Mouse (Mus musculus) urinary bladder, adult 2 months (tissue): ENCODE results near the gene Lcor. TPM values are rescaled to one million over a fixed set of nuclear protein-coding genes. Genes with fewer than 3 reads are reported as not detected.

Source experiments
- DNase-seq: peaks from one replicate; pipeline ENCODE4 v3.0.0; 2022; ENCODE audit warnings: low spot score
- polyA plus RNA-seq: library from polyadenylated mRNA; depleted of rRNA; stranded (reverse); fragments of >200 nt; gene quantifications from 2 replicates; pipeline ENCODE4 v1.2.3, GENCODE M21; 2012

Lcor gene
- polyA plus RNA-seq, 1 experiment, result 1.3 TPM

GRCm38 (mm10) chr19:41476530-41477249, 5.7 kb upstream of the Lcor start:
- no peak for DNase-seq

DNA sequence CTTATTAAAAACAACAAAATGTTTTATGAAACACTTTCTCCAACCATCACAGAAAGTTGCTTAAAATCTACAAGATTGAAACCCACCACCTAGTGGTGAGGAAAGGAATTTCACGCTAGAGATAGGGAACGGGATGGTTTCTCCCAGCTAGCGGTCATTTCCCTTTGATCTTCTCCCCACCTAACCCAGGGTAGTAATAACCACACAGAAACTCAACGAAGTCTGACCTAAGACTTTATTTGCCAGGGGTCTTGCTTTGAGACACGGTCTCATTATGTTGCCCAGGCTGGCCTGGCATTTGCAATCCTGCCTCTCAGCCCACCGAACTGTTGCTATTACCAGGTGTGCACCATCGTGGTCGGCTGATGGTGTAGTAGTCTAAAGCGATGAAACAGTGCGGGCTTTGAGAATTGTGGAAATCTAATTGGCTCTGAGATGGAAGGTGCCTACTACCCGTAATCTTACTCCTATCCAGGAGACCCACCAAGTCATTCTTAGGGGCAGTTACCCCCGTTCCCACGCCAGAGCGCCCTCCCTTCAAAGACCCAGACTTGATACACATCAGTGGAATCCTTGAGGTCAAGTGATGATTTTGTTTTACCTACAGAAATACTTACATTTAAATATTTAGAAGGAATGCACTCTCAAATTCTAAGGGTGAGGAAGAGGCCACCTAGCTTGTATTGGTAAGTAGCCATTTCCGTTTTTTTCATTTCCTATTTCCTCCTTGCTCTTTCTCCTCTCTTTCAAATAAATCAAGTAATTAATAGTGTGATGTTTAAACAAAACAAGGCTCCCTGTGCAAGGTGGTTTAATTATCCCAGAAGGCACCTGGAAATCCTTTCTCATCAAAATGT, 1.2 kb upstream of the Lcor start:
- DNase-seq, result no peak

- DNase-seq, result no peak
Measured at GRCm38 (mm10) chr19:41481887-41482189, 599 bp upstream of the Lcor start.

DNA sequence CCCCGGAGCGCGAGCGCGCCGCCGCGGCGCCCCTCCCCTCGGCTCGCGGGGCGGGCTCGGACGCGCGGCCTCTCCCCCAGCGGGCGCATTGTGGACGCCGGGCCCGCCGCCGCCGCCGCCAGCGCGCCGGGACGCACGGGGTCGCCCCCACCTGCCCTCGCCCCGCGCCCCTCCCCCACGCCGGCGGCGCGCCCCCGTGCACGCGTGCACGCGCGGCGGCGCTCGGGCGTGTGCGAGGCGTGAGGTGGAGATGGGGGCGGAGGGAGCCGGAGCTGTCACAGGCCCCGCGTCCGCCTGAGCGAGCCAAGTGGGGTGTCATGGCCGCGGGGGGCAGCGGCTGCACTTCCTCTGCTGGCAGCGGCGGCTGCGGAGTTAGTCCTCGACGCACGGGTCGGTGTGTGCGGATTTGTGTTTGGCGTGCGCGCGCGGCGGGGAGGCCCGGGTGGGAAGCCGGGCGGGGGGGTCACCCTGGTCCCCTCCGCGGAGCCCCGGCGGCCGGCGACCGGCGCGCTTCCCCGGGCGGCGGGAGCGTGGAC, 540 bp downstream of the Lcor start:
- no peak for DNase-seq

GRCm38 (mm10) chr19:41483445-41484040, 1.1 kb downstream of the Lcor start:
- no peak for DNase-seq

- DNase-seq, result no peak
Measured at GRCm38 (mm10) chr19:41484361-41484760, 1.9 kb downstream of the Lcor start.

GRCm38 (mm10) chr19:41495382-41496032, 13.1 kb downstream of the Lcor start:
- DNase-seq, result no peak

DNA sequence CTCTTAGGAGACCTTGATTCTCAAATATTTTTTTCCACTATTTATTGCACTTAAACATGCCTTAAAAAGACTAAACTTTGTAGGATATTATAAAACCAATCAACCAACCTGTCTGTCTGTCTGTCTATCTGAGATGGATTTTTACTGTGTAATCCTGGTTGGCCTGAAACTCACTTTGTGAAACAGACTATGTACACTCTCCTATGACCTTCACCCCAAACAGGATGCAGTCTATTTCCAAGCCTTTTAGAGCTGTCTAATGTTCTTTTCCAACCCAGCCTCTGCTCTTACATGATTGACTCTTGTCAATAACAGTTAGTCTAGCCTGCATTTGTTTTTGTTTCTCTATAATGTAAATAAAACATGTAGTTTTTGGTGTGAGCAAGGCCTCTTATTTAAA, 13.6 kb downstream of the Lcor start:
- no peak for DNase-seq

DNA sequence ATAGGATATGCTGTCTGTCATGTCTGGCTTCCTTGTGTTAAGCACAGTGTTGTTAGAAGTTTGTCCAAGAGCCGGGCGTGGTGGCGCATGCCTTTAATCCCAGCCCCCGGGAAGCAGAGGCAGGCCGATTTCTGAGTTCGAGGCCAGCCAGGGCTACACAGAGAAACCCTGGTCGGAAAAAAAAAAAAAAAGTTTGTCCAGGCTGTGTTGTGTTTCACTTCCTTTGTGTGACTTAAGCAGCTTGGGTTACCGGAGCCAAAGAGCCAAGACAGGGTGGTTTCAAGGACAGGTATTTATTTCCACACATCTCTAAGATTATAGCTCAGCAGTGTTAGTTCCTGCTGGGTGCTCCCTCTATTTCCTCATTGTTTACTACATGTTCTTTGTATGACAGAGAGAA, 25.4 kb downstream of the Lcor start:
- no peak for DNase-seq

- no peak for DNase-seq
Measured at GRCm38 (mm10) chr19:41514836-41515235, 32.4 kb downstream of the Lcor start.

- no peak for DNase-seq
Measured at GRCm38 (mm10) chr19:41515549-41515948, 33.1 kb downstream of the Lcor start.

GRCm38 (mm10) chr19:41517006-41517405, 34.6 kb downstream of the Lcor start:
- no peak for DNase-seq

GRCm38 (mm10) chr19:41519121-41519520, 36.7 kb downstream of the Lcor start:
- no peak for DNase-seq

DNA sequence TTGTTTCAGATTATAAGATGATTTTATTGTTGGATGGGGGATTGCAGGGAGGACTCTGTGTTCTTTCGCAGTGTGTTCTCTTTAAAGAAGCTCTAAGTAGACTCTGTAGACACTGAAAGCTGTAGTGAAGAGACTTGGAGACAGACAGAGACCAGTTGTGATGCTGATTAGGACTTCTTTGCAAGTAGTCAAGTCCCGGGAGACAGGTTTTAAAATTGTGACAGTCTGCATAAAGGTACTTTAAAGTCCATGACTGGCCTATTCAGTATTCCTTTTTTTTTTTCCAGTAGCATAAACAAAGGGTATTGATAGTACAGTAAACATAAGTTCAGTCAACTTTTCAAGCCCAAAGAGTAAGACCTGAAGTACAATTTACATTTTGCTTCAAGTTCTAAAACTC, 39.8 kb downstream of the Lcor start:
- no peak for DNase-seq

- no peak for DNase-seq
Measured at GRCm38 (mm10) chr19:41523798-41524563, 41.5 kb downstream of the Lcor start.

DNA sequence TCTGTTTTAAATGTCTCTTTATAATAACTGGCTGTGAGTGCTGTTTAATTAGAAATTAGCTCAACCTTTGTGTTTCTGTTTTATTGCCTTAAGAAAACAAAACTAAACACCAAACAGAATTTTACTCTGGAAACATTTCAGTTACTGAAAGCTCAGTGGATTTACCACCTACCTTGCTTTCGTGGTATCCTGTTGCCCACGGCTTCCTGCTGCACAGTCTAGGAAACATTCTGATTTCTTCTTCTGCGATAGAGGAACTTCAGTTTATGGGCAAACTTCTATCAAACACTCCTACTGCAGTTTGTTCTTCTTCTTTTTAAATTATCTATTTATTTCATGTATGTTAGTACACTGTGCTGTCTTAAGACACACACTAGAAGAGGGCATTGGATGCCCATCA, 46.7 kb downstream of the Lcor start:
- no peak for DNase-seq

DNA sequence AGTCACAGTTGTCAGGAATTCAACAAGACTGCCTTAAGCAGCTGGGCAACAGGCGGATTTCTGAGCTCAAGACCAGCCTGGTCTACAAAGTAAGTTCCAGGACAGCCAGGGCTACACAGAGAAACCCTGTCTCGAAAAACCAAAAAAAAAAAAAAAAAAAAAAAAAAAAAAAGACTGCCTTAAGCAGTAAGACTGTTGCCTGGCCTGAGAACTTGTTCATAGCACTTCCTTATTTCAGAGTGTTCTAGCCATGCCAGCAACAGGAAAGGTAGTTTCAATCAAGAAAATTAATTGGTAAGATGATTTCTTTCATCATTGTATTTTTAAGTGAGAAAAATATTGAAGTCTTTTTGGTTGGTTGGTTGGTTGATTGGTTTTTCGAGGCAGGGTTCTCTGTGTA, 51.6 kb downstream of the Lcor start:
- no peak for DNase-seq

DNA sequence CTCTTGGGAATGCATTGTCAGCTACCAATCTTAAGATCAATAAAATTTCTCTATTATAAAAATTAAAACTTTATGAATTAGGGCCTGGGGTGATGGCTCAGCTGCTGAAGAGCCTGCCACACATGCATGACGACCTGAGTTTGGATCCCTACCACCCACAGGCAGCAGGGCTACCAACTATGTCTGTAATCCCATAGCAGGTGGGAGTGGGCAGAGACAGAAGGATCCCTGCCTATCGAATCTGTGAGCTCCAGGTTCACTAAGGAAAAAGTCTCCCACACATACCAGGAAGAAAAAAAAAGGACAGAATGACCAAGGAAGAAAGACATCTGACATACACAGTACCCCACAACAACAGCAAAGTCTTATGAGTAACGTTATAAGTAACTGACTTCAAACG, 74.5 kb downstream of the Lcor start:
- DNase-seq, result no peak

DNA sequence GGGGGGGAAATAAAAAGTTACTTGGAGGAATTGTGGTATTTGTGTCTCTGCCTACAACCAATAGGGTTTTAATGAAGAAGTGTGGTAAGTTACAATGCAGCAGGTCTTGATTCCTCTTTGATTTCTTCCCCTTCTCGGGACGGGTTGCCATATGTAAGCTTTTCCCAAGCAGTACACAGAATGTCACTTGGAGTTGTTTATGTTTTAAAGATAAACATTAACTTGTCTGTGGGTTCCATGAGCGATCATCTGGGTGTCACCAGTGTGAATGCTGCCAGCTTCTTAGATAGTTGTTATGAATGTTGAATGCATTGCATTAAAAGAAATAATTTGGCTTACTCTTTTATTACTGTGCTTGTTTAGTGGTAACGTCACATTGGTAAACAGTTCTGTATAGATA, 75.1 kb downstream of the Lcor start:
- DNase-seq, result no peak

DNA sequence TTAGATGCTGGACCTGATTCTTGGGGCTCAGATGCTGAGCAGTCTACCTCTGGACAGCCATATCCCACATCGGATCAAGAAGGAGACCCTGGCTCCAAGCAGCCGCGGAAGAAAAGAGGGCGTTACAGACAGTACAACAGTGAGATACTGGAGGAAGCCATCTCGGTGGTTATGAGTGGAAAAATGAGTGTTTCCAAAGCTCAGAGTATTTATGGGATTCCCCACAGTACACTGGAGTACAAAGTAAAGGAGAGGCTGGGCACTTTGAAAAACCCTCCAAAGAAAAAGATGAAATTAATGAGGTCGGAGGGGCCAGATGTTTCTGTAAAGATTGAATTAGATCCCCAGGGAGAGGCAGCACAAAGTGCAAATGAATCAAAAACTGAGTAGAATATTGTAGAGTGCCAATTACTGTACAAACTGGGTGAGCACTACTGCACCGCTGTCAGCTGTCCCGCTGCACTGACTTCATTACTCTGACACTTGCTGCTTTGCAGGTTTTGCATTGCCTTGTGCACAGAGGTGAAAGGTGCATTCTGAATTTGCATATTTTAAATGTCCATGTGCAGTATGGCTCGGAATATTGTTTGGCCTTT, 76.6 kb downstream of the Lcor start:
- DNase-seq, result no peak

GRCm38 (mm10) chr19:41560856-41561255, 78.4 kb downstream of the Lcor start:
- no peak for DNase-seq
